Mouse (Mus musculus): ENCODE results near the gene Col23a1. TPM values are rescaled to one million over a fixed set of nuclear protein-coding genes. Genes with fewer than 3 reads are reported as not detected.
A peak's percentile ranks its signal among the peaks of the same experiment; 100 is the strongest.

Gene Col23a1
- polyA plus RNA-seq, 1 experiment from 2014 or later: 8.8 TPM

DNA sequence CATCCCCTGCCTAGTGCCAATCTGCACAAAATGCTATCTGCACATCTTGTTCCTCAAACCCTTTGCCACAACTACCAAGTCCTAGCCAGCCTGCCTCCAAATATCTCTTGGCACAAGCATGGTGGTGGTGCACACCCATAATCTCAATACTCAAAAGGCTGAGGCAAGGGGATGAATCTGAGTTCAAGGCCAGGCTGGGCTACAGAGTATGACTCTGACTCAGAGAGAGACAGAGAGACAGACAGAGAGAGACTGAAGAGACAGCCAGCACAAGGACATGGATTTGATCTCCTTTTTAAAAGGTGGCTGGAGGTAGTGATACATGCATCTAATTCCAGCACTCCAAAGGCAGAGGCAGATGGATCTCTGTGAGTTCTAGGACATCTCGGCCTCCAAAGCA, 273.6 kb downstream of the Col23a1 start:
- H3K4me2 ChIP-seq: no peak overlapping the region
- no peak for ATAC-seq (ENCODE audit: low FRiP score, low read depth)
- 92% methylated on average over 1 of the region's 1 CpGs for WGBS
- H3K9me3 ChIP-seq: no peaks in the 10 kb centered on the region
- no peaks in the 10 kb centered on the region for H3K4me1 ChIP-seq (replicated peaks)
- H3K27ac ChIP-seq (replicated peaks): no peak overlapping the region
- H3K36me3 ChIP-seq: no peaks in the 10 kb centered on the region
- no peak overlapping the region for H3K4me3 ChIP-seq
- H3K9ac ChIP-seq: no peak overlapping the region
- H3K27me3 ChIP-seq: no peaks in the 10 kb centered on the region

- 24% methylated on average over 3 of the region's 3 CpGs for WGBS
- Histone ChIP-seq H3K27ac (replicated peaks) (no peak overlapping the region), H3K4me2 (no peak overlapping the region), H3K9ac (no peak overlapping the region), H3K4me1 (replicated peaks) (no peaks in the 10 kb centered on the region), H3K9me3 (no peaks in the 10 kb centered on the region), H3K36me3 (no peaks in the 10 kb centered on the region), H3K4me3 (no peak overlapping the region), H3K27me3 (no peaks in the 10 kb centered on the region)
- no peak for ATAC-seq (ENCODE audit: low FRiP score, low read depth)
These were observed 275.3 kb downstream of the Col23a1 start for GRCm38 (mm10) chr11:51565062-51565461.

DNA sequence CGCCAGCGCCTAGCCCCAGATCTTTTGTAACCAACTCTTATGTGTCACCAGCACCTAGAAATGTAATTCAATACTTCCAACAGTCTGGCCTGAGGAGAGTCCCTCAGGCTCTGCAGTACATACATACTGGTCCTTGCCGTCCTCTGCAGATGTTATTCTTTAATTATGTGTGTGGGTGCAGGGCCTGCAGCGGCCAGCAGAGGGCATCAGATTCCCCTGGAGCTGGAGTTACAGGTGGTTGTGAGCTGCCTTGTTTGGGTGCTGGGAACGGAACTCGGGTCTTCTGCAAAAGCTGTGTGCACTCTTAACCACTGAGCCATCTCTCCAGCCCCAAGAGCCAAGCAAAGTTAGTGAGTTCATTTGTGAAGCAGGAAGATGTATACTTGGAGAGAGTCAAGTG, 276.2 kb downstream of the Col23a1 start:
- Histone ChIP-seq H3K4me2 (no peak overlapping the region), H3K36me3 (no peaks in the 10 kb centered on the region), H3K9me3 (no peaks in the 10 kb centered on the region), H3K9ac (no peak overlapping the region), H3K27me3 (no peaks in the 10 kb centered on the region), H3K27ac (replicated peaks) (no peak overlapping the region), H3K4me3 (no peak overlapping the region), H3K4me1 (replicated peaks) (no peaks in the 10 kb centered on the region)
- 93% methylated on average over 6 of the region's 6 CpGs for WGBS
- no peak for ATAC-seq (ENCODE audit: low FRiP score, low read depth)

GRCm38 (mm10) chr11:51568801-51569200, 279.1 kb downstream of the Col23a1 start:
- no peak overlapping the region for H3K9ac ChIP-seq
- H3K9me3 ChIP-seq: no peaks in the 10 kb centered on the region
- H3K4me1 ChIP-seq (replicated peaks): no peaks in the 10 kb centered on the region
- H3K4me3 ChIP-seq: no peak overlapping the region
- 90% methylated on average over 4 of the region's 4 CpGs for WGBS
- no peak overlapping the region for H3K27ac ChIP-seq (replicated peaks)
- H3K27me3 ChIP-seq: no peaks in the 10 kb centered on the region
- no peak overlapping the region for H3K4me2 ChIP-seq
- no peaks in the 10 kb centered on the region for H3K36me3 ChIP-seq
- ATAC-seq (ENCODE audit: low FRiP score, low read depth): no peak

DNA sequence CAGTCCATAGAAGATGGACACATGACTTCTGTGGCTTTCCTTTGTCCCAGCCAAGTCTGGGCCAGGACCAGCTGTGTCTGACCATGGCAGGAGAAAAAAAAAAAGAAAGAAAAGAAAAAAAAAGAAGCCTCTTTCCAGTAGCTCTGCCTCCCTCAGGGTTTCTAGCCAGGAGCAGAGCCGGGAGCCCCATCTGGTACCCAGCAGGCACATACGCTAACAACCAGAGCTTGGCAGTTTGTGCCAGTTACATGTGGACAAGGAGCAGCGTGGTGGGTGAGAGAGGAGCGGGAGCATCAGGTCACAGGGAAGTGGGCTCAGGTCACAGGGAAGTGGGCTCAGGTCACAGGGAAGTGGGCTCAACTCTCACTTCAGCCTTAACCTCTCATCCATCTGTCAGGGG, 286.7 kb downstream of the Col23a1 start:
- H3K4me1 ChIP-seq (replicated peaks): 0 out of 2 replicates have a peak, but pooled peaks cover 3% of the 10 kb centered on the region
- no peak overlapping the region for H3K9ac ChIP-seq
- no peaks in the 10 kb centered on the region for H3K27me3 ChIP-seq
- 50% methylated on average over 4 of the region's 4 CpGs for WGBS
- H3K9me3 ChIP-seq: no peaks in the 10 kb centered on the region
- H3K36me3 ChIP-seq: no peaks in the 10 kb centered on the region
- no peak overlapping the region for H3K27ac ChIP-seq (replicated peaks)
- no peak overlapping the region for H3K4me3 ChIP-seq
- H3K4me2 ChIP-seq: no peak overlapping the region
- no peak for ATAC-seq (ENCODE audit: low FRiP score, low read depth)

DNA sequence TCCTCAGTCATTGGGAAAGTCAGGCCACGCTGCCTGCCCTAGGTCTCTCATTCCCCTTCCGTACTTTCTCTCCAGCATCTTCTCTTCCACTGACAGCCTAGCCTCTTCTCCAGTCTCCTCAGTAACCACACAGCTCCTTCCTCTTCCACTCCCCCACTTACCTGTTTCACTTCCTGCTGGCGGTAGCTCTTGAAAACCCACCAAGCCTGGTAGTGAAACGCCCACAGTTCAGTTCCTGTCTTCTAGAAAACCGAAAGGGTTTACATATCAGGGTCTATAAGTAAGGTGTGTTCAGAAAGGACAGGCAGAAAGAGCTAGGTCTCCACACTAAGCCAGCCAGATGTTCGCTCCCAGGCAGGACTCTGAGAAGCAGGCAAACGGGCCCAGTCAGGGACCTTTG, 287.9 kb downstream of the Col23a1 start:
- H3K4me2 ChIP-seq: no peak overlapping the region
- 86% methylated on average over 7 of the region's 7 CpGs for WGBS
- ATAC-seq (ENCODE audit: low FRiP score, low read depth): no peak
- H3K27ac ChIP-seq (replicated peaks): no peak overlapping the region
- H3K4me1 ChIP-seq (replicated peaks): 0 out of 2 replicates have a peak, but pooled peaks cover 3% of the 10 kb centered on the region
- H3K9me3 ChIP-seq: no peaks in the 10 kb centered on the region
- no peaks in the 10 kb centered on the region for H3K27me3 ChIP-seq
- no peak overlapping the region for H3K4me3 ChIP-seq
- no peak overlapping the region for H3K9ac ChIP-seq
- no peaks in the 10 kb centered on the region for H3K36me3 ChIP-seq

- Histone ChIP-seq H3K4me1 (replicated peaks) (peaks cover 13% of the 10 kb centered on the region), H3K4me3 (no peak overlapping the region), H3K9me3 (no peaks in the 10 kb centered on the region), H3K9ac (no peak overlapping the region), H3K27me3 (no peaks in the 10 kb centered on the region), H3K36me3 (no peaks in the 10 kb centered on the region), H3K4me2 (no peak overlapping the region), H3K27ac (replicated peaks) (no peak overlapping the region)
- ATAC-seq (ENCODE audit: low FRiP score, low read depth): no peak
- 66% methylated on average over 4 of the region's 4 CpGs for WGBS
These were observed 289.3 kb downstream of the Col23a1 start for GRCm38 (mm10) chr11:51579024-51579423.

DNA sequence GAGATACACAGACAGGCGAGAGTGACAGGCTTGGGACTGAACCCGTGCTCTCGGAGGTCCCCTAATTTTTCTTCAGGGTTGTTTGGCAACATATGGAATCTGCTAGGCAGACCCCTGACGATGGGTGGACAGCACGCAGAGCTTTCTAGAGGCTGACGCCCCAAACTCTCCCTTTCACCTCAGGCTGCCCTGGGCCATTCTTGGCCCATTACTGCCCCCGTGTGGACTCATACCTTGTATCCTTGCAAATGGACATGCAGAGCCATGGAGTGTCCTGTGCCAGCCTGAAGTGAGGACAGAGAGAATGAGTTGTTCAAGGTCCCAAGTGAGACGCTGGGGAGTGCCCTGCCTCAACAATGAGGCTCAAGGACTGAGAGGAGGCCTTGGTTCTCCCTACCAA, 293.0 kb downstream of the Col23a1 start:
- no peak for ATAC-seq (ENCODE audit: low FRiP score, low read depth)
- Histone ChIP-seq H3K27me3 (no peaks in the 10 kb centered on the region), H3K36me3 (peaks cover 11% of the 10 kb centered on the region), H3K9me3 (no peaks in the 10 kb centered on the region), H3K4me2 (no peak overlapping the region), H3K4me3 (no peak overlapping the region), H3K27ac (replicated peaks) (no peak overlapping the region), H3K4me1 (replicated peaks) (peaks cover 29% of the 10 kb centered on the region), H3K9ac (no peak overlapping the region)
- 27% methylated on average over 8 of the region's 8 CpGs for WGBS

DNA sequence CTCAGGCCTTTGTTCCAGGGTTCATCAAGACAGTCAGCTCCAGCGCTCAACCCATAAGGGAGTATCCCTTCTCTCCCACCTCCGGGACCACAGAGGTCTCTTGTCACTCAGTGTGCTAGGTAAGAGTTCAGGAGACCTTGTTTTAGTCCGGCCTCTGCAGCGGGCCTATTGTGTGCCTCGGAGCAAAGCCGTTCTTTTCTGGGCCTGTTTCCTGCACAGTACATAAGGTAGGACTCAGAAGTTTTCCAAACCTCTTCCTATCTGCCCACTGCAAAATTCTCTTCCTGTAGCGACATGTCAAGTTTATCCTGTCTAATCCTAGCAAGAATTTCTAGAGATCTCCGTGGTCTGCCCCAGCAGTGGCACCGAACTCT, 294.3 kb downstream of the Col23a1 start:
- no peaks in the 10 kb centered on the region for H3K27me3 ChIP-seq
- H3K4me2 ChIP-seq: peak overlapping the region; percentile 90
- peak overlapping the region; percentile 96 for H3K27ac ChIP-seq (replicated peaks)
- peaks cover 29% of the 10 kb centered on the region for H3K4me1 ChIP-seq (replicated peaks)
- peak overlapping the region; percentile 70 for H3K9ac ChIP-seq
- ATAC-seq (ENCODE audit: low FRiP score, low read depth): peak; percentile 0; the same call in 1 of the 2 replicates
- 10% methylated on average over 9 of the region's 9 CpGs for WGBS
- H3K36me3 ChIP-seq: peaks cover 24% of the 10 kb centered on the region
- peak overlapping the region; percentile 76 for H3K4me3 ChIP-seq
- H3K9me3 ChIP-seq: no peaks in the 10 kb centered on the region

GRCm38 (mm10) chr11:51584431-51585248, 294.9 kb downstream of the Col23a1 start, which contains the start of gene Phykpl:
Phykpl (plus strand) TSS chr11:51584757.
- Histone ChIP-seq H3K27ac (replicated peaks) (peak within 1 kb of the TSS; percentile 96), H3K4me3 (peak within 1 kb of the TSS; percentile 76), H3K36me3 (peaks cover 30% of the 10 kb centered on the region), H3K27me3 (no peaks in the 10 kb centered on the region), H3K4me2 (peak within 1 kb of the TSS; percentile 90), H3K9ac (peak within 1 kb of the TSS; percentile 70), H3K4me1 (replicated peaks) (peaks cover 29% of the 10 kb centered on the region), H3K9me3 (no peaks in the 10 kb centered on the region)
- under 1% methylated on average over 59 of the region's 59 CpGs for WGBS
- peak; percentile 96 for ATAC-seq (ENCODE audit: low FRiP score, low read depth)

- H3K4me2 ChIP-seq: peak overlapping the region; percentile 90
These were observed 296.0 kb downstream of the Col23a1 start for GRCm38 (mm10) chr11:51585608-51586252.

GRCm38 (mm10) chr11:51586411-51586810, 296.7 kb downstream of the Col23a1 start:
- H3K36me3 ChIP-seq: peaks cover 45% of the 10 kb centered on the region
- H3K9ac ChIP-seq: no peak overlapping the region
- no peaks in the 10 kb centered on the region for H3K27me3 ChIP-seq
- peaks cover 29% of the 10 kb centered on the region for H3K4me1 ChIP-seq (replicated peaks)
- no peak overlapping the region for H3K4me2 ChIP-seq
- no peak for ATAC-seq (ENCODE audit: low FRiP score, low read depth)
- H3K4me3 ChIP-seq: no peak overlapping the region
- no peak overlapping the region for H3K27ac ChIP-seq (replicated peaks)
- no peaks in the 10 kb centered on the region for H3K9me3 ChIP-seq
- 93% methylated on average over 13 of the region's 13 CpGs for WGBS

More at GRCm38 (mm10) chr11:51585608-51586252, 296.0 kb downstream of the Col23a1 start:
- Histone ChIP-seq H3K9ac (peak overlapping the region; percentile 70), H3K4me3 (peak overlapping the region; percentile 76), H3K4me1 (replicated peaks) (peaks cover 29% of the 10 kb centered on the region), H3K9me3 (no peaks in the 10 kb centered on the region), H3K27ac (replicated peaks) (peak overlapping the region; percentile 96), H3K36me3 (peaks cover 38% of the 10 kb centered on the region), H3K27me3 (no peaks in the 10 kb centered on the region)
- ATAC-seq (ENCODE audit: low FRiP score, low read depth): no peak; the same call in 1 of the 2 replicates
- 66% methylated on average over 8 of the region's 8 CpGs for WGBS

Data from hindbrain, embryonic 15.5 days (tissue).